Mouse (Mus musculus): ENCODE measurements around the gene Dusp27. TPM values are rescaled to one million over a fixed set of nuclear protein-coding genes. Genes with fewer than 3 reads are reported as not detected.

The Dusp27 gene
- 0.30 TPM for polyA plus RNA-seq (2015; fragmentation: Illumina TruSeq; extraction: RNeasy Lipid Tissue Mini Kit (QIAGEN cat#74804); ENCODE audit: insufficient read depth, low replicate concordance)

GRCm38 (mm10) chr1:166127719-166128118 lies at the start of gene Dusp27:
Dusp27 (minus strand) TSS chr1:166127922.

DNA sequence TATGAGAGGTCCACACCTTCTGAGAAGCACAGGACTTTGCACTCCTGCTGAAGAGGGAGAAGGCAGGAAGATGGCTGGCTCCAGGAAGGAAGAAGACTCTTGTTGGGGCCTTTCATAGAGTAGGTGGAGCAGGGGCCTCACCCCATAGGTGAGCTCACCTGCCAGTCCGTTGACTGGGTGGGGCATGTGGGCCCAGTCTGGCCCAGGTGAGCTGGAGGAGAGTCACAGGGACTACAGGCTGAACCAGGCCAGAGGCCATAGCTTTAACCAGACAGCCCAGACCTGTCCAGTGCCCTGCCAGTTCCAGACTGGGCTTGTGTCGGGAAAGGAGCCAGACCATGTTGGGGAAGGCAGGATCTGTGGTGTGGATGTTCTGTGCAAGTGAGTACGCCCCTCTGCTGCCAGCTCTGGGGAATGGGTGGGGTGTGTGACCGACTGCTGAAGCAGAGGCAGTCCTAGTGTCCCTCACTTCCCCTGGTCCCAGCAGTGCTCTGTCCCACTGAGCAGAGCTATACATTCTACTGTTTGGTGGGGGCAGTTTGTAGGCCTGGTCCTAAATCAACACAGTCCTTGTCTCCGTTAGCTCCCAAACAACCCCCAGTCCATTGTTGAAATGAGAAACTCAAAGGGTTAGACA lies 2.6 kb upstream of the Dusp27 start, which contains the start of gene Gpa33:
Gpa33 (plus strand) TSS at position 15 of the 637 bp plus-strand sequence.

Other genes starting within 250 kb of the Dusp27 start
- 27.2 TPM for gene Pou2f1, start 125.2 kb downstream of the Dusp27 start, polyA plus RNA-seq (2015; fragmentation: Illumina TruSeq; extraction: RNeasy Lipid Tissue Mini Kit (QIAGEN cat#74804); ENCODE audit: insufficient read depth, low replicate concordance)
- not detected for gene Gpa33, start 2.3 kb upstream of the Dusp27 start, polyA plus RNA-seq (2015; fragmentation: Illumina TruSeq; extraction: RNeasy Lipid Tissue Mini Kit (QIAGEN cat#74804); ENCODE audit: insufficient read depth, low replicate concordance)
- not detected for gene Mael, start 110.8 kb upstream of the Dusp27 start, polyA plus RNA-seq (2015; fragmentation: Illumina TruSeq; extraction: RNeasy Lipid Tissue Mini Kit (QIAGEN cat#74804); ENCODE audit: insufficient read depth, low replicate concordance)
- gene Ildr2, start 126.2 kb upstream of the Dusp27 start, polyA plus RNA-seq (2015; fragmentation: Illumina TruSeq; extraction: RNeasy Lipid Tissue Mini Kit (QIAGEN cat#74804); ENCODE audit: insufficient read depth, low replicate concordance) = 0.93 TPM

Data from spleen, adult 10 weeks (tissue).